Mouse (Mus musculus) liver, embryonic 13.5 days (tissue): ENCODE results near the gene Trmt5. TPM values are rescaled to one million over a fixed set of nuclear protein-coding genes. Genes with fewer than 3 reads are reported as not detected.

Experiments
- ATAC-seq: fragments of 200-750 bp; cut with Nextera tagmentation; 2 replicates; pipeline ENCODE4 v1.8.0; 2017; ENCODE audit warnings: low read depth, mild to moderate bottlenecking, moderate number of reproducible peaks, moderate library complexity
- DNase-seq: peaks from one replicate; pipeline ENCODE4 v3.0.0; 2022
- H3K27ac ChIP-seq: fragments of 300-500 bp; sonication (generic); 2 replicates; pipeline ENCODE4 v1.5.1; 2015; ENCODE audit warnings: moderate library complexity, mild to moderate bottlenecking, inconsistent platforms
- H3K27me3 ChIP-seq: fragments of 300-500 bp; sonication (generic); 2 replicates; pipeline ENCODE4 v1.6.1; 2015; ENCODE audit warnings: mild to moderate bottlenecking, inconsistent platforms
- H3K36me3 ChIP-seq: fragments of 300-500 bp; sonication (generic); 2 replicates; pipeline ENCODE4 v1.6.1; 2015; ENCODE audit warnings: mild to moderate bottlenecking, inconsistent platforms
- H3K4me1 ChIP-seq: fragments of 300-500 bp; sonication (generic); replicated peaks from 2 replicates; pipeline ENCODE4 v1.6.1; 2015; ENCODE audit warnings: inconsistent platforms
- H3K4me2 ChIP-seq: fragments of 300-500 bp; sonication (generic); 2 replicates; pipeline ENCODE4 v1.6.1; 2015; ENCODE audit warnings: inconsistent platforms, mild to moderate bottlenecking, moderate library complexity
- H3K4me3 ChIP-seq: fragments of 300-500 bp; sonication (generic); replicated peaks from 2 replicates; pipeline ENCODE4 v1.5.1; 2015; ENCODE audit warnings: mild to moderate bottlenecking, inconsistent platforms
- H3K9ac ChIP-seq: fragments of 300-500 bp; sonication (generic); 2 replicates; pipeline ENCODE4 v1.6.1; 2015; ENCODE audit warnings: mild to moderate bottlenecking, inconsistent platforms
- H3K9me3 ChIP-seq: fragments of 300-500 bp; sonication (generic); replicated peaks from 2 replicates; pipeline ENCODE4 v1.6.1; 2016; ENCODE audit warnings: inconsistent platforms
- WGBS: fragments of 180-500 bp; shearing (Covaris S2); methylation state at CpG from one replicate; pipeline ENCODE4 v1.1.7; 2015; ENCODE audit not compliant: insufficient replicate concordance; 5-methylcytosine and 5-hydroxymethylcytosine counted together
- polyA plus RNA-seq: library from polyadenylated mRNA; unstranded; fragments of >200 nt; fragmentation: Nextera tagmentation; extraction: Ambion mirVana; gene quantifications from 2 replicates; pipeline ENCODE4 v1.2.1, GENCODE M21; 2015

The Trmt5 gene
- polyA plus RNA-seq, 1 experiment from 2014 or later = 11.6 TPM

DNA sequence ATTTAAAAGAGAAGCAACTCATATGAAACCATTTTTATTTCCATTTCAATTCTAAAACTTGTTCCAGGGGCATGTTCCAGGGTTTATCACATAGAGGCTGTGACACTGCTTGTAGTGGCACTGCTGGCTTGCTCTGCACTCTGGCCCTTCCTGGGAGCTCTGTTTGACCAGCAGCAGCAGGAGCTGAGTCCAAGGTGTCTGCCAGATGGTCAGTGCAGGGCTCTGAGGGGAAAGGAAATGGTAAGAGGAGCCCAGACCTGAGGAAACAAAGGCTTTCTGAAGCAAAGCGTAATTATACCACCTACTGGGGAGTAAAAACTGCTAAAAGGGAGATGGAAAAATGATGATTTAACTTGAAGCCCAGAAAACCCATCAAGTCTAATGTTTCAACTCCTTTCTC is 18.0 kb downstream of the Trmt5 start:
- no peaks in the 10 kb centered on the region for H3K9me3 ChIP-seq
- no peak for ATAC-seq
- H3K36me3 ChIP-seq = peaks cover 4% of the 10 kb centered on the region; the same call in 1 of the 2 replicates
- no peaks in the 10 kb centered on the region for H3K4me1 ChIP-seq
- 84% methylated on average over 1 of the region's 1 CpGs for WGBS
- DNase-seq = no peak
- no peaks in the 10 kb centered on the region for H3K27me3 ChIP-seq
- H3K4me2 ChIP-seq = no peak overlapping the region
- H3K9ac ChIP-seq = no peak overlapping the region
- H3K27ac ChIP-seq = no peak overlapping the region
- no peak overlapping the region for H3K4me3 ChIP-seq

DNA sequence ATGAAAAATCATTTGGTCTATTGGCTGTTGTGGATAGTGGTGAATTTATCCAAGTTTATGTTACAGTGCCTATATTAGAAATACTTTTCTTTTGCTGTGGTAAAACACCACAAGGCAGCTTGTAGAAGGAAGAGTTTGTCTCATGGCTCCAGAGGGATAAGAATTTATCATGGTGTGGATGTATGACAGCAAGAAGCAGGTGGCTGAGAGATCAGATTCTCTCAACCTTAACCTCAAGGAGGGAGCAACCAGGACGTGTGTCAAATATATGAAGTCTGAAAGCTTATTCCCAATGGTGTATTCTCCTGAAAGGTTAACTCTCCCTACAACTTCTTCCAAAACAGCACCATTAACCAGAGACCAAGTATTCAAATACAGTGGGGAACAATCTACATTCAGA is 19.9 kb downstream of the Trmt5 start:
- no peak overlapping the region for H3K4me3 ChIP-seq
- H3K27ac ChIP-seq = no peak overlapping the region
- H3K4me2 ChIP-seq = no peak overlapping the region
- ATAC-seq (no peak), DNase-seq (no peak)
- WGBS = 64% methylated on average over 1 of the region's 1 CpGs
- H3K9me3 ChIP-seq = no peaks in the 10 kb centered on the region
- H3K36me3 ChIP-seq = no peaks in the 10 kb centered on the region
- no peaks in the 10 kb centered on the region for H3K27me3 ChIP-seq
- H3K4me1 ChIP-seq = no peaks in the 10 kb centered on the region
- no peak overlapping the region for H3K9ac ChIP-seq

DNA sequence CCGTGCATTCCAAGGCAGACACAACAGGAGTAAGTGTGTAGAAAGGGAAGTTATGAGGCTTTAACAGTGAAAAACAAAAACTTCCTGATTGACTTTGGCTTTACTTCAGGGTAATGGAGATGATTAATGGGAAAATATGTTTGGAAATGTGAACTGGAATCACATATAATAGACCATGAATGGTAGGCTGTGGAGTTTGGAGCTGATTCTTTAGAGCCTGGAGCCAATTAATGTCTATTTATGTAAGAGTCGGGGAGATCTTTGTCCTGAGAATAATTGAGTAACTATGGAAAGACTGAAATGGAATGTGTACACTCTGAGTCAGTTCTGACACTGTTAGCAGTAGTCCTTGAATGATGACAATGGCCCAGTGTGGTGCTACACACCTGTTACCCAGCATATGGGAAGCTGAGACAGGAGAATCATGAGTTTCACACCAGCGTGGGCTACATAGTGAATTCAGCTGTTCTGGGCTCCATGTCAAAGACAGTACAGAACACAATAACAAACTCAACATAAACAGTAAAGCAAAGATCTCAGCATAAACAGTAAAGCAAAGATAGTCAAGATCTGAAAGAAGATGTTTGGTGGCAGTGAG is 21.0 kb downstream of the Trmt5 start:
- Histone ChIP-seq H3K9me3 (no peaks in the 10 kb centered on the region), H3K4me3 (no peak overlapping the region), H3K4me1 (no peaks in the 10 kb centered on the region), H3K36me3 (no peaks in the 10 kb centered on the region), H3K27me3 (no peaks in the 10 kb centered on the region), H3K9ac (no peak overlapping the region), H3K27ac (no peak overlapping the region), H3K4me2 (no peak overlapping the region)
- WGBS = 76% methylated on average over 3 of the region's 3 CpGs
- DNase-seq (no peak), ATAC-seq (no peak)

DNA sequence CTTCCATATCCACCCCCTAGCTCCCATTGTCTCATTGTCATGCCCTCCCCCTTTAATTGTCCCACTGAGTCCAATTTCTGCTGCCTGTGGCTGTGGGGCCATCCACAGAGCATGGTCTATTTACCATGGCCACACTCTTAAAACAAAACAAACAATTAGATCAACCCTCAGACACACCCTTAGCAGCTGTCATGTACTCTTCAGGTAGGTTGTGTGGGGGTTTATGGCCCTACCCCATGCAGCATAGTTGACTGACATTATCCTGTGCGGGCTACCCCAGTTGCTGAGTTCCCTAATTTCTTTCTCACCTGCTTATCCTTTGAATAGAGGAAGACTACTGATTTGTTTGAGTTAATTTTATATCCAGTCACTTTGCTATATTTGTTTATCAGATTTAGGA is 26.2 kb downstream of the Trmt5 start:
- 77% methylated on average over 1 of the region's 1 CpGs for WGBS
- ATAC-seq (no peak), DNase-seq (no peak)
- Histone ChIP-seq H3K4me3 (no peak overlapping the region), H3K36me3 (no peaks in the 10 kb centered on the region), H3K4me1 (no peaks in the 10 kb centered on the region), H3K4me2 (no peak overlapping the region), H3K27me3 (no peaks in the 10 kb centered on the region), H3K9me3 (no peaks in the 10 kb centered on the region), H3K9ac (no peak overlapping the region), H3K27ac (no peak overlapping the region)

DNA sequence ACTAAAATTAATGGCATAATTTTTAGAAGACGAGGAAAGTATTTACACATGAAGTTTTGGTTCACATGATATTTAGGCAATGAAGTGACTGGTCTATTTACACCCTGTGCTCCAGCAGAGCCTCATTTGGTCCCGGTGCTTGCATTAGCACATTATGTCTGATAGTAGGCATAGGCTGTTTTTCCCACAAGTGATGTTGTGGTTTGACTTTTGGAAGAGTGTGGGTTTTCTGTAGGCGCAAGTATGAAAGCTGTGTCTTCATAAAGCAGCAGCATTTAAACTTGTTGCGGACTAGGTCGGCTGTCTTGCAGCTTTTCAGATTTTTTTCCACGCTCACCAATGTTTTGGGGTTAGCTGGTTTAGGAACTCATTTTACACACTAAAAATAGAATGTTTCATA is 27.2 kb downstream of the Trmt5 start:
- no peaks in the 10 kb centered on the region for H3K9me3 ChIP-seq
- no peak overlapping the region for H3K4me3 ChIP-seq
- H3K4me2 ChIP-seq = no peak overlapping the region
- no peak overlapping the region for H3K27ac ChIP-seq
- no peaks in the 10 kb centered on the region for H3K27me3 ChIP-seq
- 82% methylated on average over 6 of the region's 6 CpGs for WGBS
- DNase-seq (no peak), ATAC-seq (no peak)
- no peaks in the 10 kb centered on the region for H3K36me3 ChIP-seq
- H3K9ac ChIP-seq = no peak overlapping the region
- H3K4me1 ChIP-seq = no peaks in the 10 kb centered on the region

DNA sequence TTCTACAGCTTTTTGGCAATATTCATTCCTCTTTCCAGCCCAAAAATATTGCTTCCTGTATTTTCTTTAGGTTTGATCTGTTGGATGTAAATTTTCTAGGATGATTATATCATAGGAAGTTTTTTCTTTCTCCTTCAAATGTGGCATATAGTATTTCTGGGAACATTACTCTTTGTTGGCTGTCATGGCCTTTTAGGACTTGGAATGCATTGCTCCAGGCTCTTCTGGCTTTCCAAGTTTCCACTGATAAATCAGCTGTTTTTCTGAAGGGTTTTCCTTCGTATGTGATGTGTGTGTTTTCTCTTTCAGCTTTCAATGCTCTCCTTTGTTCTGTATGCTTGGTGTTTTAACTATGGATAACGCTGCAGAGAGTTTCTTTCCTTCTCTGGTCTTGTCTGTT is 31.5 kb downstream of the Trmt5 start:
- Histone ChIP-seq H3K4me3 (no peak overlapping the region), H3K4me2 (no peak overlapping the region), H3K27me3 (no peaks in the 10 kb centered on the region), H3K27ac (no peak overlapping the region), H3K9ac (no peak overlapping the region), H3K4me1 (no peaks in the 10 kb centered on the region), H3K36me3 (no peaks in the 10 kb centered on the region), H3K9me3 (no peaks in the 10 kb centered on the region)
- DNase-seq = no peak
- ATAC-seq = no peak
- WGBS = 66% methylated on average over 2 of the region's 2 CpGs

DNA sequence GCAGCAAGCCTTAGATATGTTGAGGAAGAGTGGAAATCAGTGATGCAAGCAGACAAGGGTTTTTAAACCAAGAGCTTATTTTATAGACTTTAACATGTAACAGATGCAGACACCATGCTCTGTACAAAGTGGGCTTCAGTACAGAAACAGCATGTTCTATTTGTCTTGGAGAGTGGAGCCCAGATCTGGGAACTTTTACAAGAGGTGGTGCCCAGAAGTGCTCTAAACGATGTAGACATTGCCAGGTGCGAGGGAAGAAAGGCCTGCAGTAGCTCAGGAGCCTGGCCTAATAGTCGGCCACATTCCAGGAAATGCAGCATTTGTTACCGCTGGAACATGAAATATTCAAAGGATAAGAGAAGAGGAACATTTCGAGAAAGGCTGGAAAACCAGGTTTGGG is 40.8 kb downstream of the Trmt5 start:
- H3K27ac ChIP-seq = no peak overlapping the region
- 76% methylated on average over 5 of the region's 5 CpGs for WGBS
- H3K27me3 ChIP-seq = no peaks in the 10 kb centered on the region
- DNase-seq (no peak), ATAC-seq (no peak)
- no peaks in the 10 kb centered on the region for H3K36me3 ChIP-seq
- H3K4me3 ChIP-seq = no peak overlapping the region
- no peaks in the 10 kb centered on the region for H3K9me3 ChIP-seq
- H3K4me2 ChIP-seq = no peak overlapping the region
- no peak overlapping the region for H3K9ac ChIP-seq
- H3K4me1 ChIP-seq = no peaks in the 10 kb centered on the region

DNA sequence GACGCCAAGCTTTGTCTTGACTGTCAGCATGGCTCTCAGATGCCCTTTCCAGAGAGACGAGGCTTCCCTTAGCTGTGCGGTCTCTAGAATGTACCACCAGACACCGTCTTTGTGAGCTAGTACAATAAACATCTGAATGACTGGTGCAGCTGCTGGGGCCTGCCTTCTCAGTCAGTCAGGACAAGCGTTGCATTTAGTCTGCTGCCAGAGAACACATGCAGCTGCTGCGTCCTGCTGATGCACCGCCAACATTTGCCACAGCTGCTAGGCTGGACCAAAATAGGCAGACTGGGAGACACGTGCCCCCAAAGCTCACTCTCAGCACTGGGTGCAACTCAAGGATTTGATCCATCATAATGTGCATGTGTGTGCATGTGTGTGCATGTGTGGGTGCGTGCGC is 44.5 kb downstream of the Trmt5 start:
- H3K36me3 ChIP-seq = no peaks in the 10 kb centered on the region
- no peaks in the 10 kb centered on the region for H3K27me3 ChIP-seq
- no peak overlapping the region for H3K4me3 ChIP-seq
- H3K4me2 ChIP-seq = no peak overlapping the region
- no peak overlapping the region for H3K9ac ChIP-seq
- no peak overlapping the region for H3K27ac ChIP-seq
- ATAC-seq (no peak), DNase-seq (no peak)
- H3K4me1 ChIP-seq = no peaks in the 10 kb centered on the region
- no peaks in the 10 kb centered on the region for H3K9me3 ChIP-seq
- 80% methylated on average over 10 of the region's 10 CpGs for WGBS

DNA sequence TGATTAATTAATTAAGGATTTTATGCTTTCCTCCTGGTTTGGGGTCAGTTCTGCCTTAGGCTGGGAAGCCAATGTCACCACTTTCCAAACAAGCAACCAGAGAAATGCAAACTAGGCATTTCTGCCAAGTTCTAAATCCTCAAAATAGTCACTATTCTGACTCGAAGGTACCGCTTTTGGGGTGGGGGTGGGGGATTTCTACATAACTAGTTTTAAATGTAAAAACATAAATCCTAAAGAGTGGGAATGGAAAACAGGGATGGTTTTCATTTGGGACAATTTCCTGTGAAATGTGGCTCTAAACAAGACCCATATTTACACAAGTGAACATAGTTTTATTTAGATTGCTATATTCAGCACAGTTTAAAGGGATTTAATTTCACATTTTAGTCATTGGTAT is 53.9 kb downstream of the Trmt5 start:
- Histone ChIP-seq H3K27ac (no peak overlapping the region), H3K4me1 (no peaks in the 10 kb centered on the region), H3K4me2 (no peak overlapping the region), H3K36me3 (no peaks in the 10 kb centered on the region), H3K9ac (no peak overlapping the region), H3K27me3 (no peaks in the 10 kb centered on the region), H3K4me3 (no peak overlapping the region), H3K9me3 (no peaks in the 10 kb centered on the region)
- 74% methylated on average over 2 of the region's 2 CpGs for WGBS
- no peak for DNase-seq
- no peak for ATAC-seq

DNA sequence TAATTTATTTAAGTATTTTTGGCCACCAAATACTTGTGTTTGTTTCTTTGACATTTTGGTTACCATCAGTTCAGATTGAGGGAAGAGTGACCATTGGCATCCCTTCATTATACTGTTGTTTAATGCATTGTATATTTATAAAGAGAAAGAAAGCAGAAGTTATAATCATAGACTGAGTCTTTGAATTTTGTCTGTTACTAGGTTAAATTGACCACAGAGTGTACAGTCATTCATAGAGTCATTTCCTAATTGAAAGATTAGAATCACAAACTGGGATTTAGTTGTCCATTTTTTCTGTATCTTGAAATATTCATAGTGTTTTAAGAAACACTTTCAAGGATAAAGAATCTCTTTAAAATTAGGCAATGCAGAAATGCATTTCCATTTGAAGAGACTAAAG is 55.0 kb downstream of the Trmt5 start:
- no peaks in the 10 kb centered on the region for H3K27me3 ChIP-seq
- no peak overlapping the region for H3K27ac ChIP-seq
- no peak overlapping the region for H3K4me3 ChIP-seq
- no peaks in the 10 kb centered on the region for H3K9me3 ChIP-seq
- no peaks in the 10 kb centered on the region for H3K36me3 ChIP-seq
- H3K4me2 ChIP-seq = no peak overlapping the region
- ATAC-seq (no peak), DNase-seq (no peak)
- no peak overlapping the region for H3K9ac ChIP-seq
- no peaks in the 10 kb centered on the region for H3K4me1 ChIP-seq

DNA sequence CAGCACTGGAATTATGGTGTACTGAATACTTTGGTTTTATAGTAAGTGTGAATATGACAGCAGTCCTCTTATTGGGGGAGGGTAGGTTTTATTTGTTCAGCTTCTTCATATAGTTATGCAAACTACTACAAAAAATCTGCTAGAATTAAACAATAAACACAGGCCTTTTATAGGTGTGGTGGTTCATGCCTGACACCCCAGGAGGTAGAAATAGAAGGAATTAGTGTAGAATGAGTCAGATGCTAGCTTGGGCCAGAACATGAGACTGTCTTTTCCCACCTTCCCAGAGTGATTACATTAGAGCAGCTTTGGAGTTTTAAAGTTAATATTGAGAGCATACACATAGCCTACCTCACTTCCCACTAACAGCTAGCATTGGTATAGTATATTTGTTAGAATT is 56.3 kb downstream of the Trmt5 start:
- Histone ChIP-seq H3K9ac (no peak overlapping the region), H3K27ac (no peak overlapping the region), H3K36me3 (no peaks in the 10 kb centered on the region), H3K27me3 (no peaks in the 10 kb centered on the region), H3K4me2 (no peak overlapping the region), H3K9me3 (no peaks in the 10 kb centered on the region), H3K4me1 (no peaks in the 10 kb centered on the region), H3K4me3 (no peak overlapping the region)
- no peak for ATAC-seq
- no peak for DNase-seq
